Mouse (Mus musculus) gastrocnemius, postnatal 4 days (tissue): ENCODE data around the gene Galr2. TPM values are rescaled to one million over a fixed set of nuclear protein-coding genes. Genes with fewer than 3 reads are reported as not detected.

Experiments
- DNase-seq, 2 experiments: peaks; one replicate each; pipeline ENCODE4 v3.0.0; 2021 to 2022; ENCODE audit warnings: low spot score in 2 of 2, mixed read lengths in 2 of 2
- total RNA-seq, 2 experiments: library from RNA; stranded (reverse); gene quantifications; 2 replicates each; pipeline ENCODE4 v1.2.3; 2021

Galr2 gene
- total RNA-seq, 2 experiments from 2014 or later = 0.37 to 0.75 TPM

GRCm38 (mm10) chr11:116306126-116306982 is 25.6 kb downstream of the Galr2 start:
- DNase-seq = peak; percentile 87 to 95

- DNase-seq = no peak
Measured at GRCm38 (mm10) chr11:116307019-116307725, 26.4 kb downstream of the Galr2 start, which contains the start of gene Exoc7. Gene Exoc7, minus strand, starts transcription at chr11:116307233.

- no peak for DNase-seq
Measured at GRCm38 (mm10) chr11:116307762-116308531, 27.2 kb downstream of the Galr2 start.

GRCm38 (mm10) chr11:116309601-116310000 is 28.9 kb downstream of the Galr2 start:
- no peak for DNase-seq

GRCm38 (mm10) chr11:116311169-116311568 is 30.4 kb downstream of the Galr2 start:
- peak in 1 of 2 experiments; percentile 50 for DNase-seq

GRCm38 (mm10) chr11:116312359-116312758 is 31.6 kb downstream of the Galr2 start:
- no peak for DNase-seq

GRCm38 (mm10) chr11:116318719-116319659 is 38.2 kb downstream of the Galr2 start:
- peak; percentile 91 for DNase-seq

- no peak for DNase-seq
Measured at GRCm38 (mm10) chr11:116326963-116327603, 46.3 kb downstream of the Galr2 start.

- DNase-seq = peak in 1 of 2 experiments; percentile 44
Measured at GRCm38 (mm10) chr11:116329314-116330210, 48.8 kb downstream of the Galr2 start.

GRCm38 (mm10) chr11:116330211-116330518 is 49.4 kb downstream of the Galr2 start:
- no peak for DNase-seq

- no peak for DNase-seq
Measured at GRCm38 (mm10) chr11:116332232-116332982, 51.7 kb downstream of the Galr2 start.

- DNase-seq = no peak
Measured at GRCm38 (mm10) chr11:116332983-116333270, 52.2 kb downstream of the Galr2 start.

Other genes starting within 250 kb of the Galr2 start
- gene Unc13d, start 203.0 kb upstream of the Galr2 start, total RNA-seq = 1 to 10 TPM; 1.1 to 2.0 TPM
- gene Wbp2, start 193.9 kb upstream of the Galr2 start, total RNA-seq = 10 to 100 TPM; 63.0 to 63.4 TPM
- gene Trim47, start 153.7 kb upstream of the Galr2 start, total RNA-seq = 10 to 100 TPM; 48.1 to 48.8 TPM
- 1 to 10 TPM; 4.2 to 4.6 TPM for gene Trim65, start 149.8 kb upstream of the Galr2 start, total RNA-seq
- gene Mrpl38, start 142.1 kb upstream of the Galr2 start, total RNA-seq = 10 to 100 TPM; 47.0 to 50.6 TPM
- gene Fbf1, start 112.8 kb upstream of the Galr2 start, total RNA-seq = 10 to 100 TPM; 26.6 to 27.5 TPM
- gene Ten1, start 82.1 kb upstream of the Galr2 start, total RNA-seq = 10 to 100 TPM; 29.2 to 38.6 TPM
- 10 to 100 TPM; 45.6 to 47.5 TPM for gene Acox1, start 81.9 kb upstream of the Galr2 start, total RNA-seq
- under 1 TPM; 0.41 to 0.47 TPM for gene Evpl, start 42.9 kb upstream of the Galr2 start, total RNA-seq
- gene Srp68, start 6.7 kb upstream of the Galr2 start, total RNA-seq = 10 to 100 TPM; 94.2 to 94.6 TPM
- gene Exoc7, start 26.3 kb downstream of the Galr2 start, total RNA-seq = 10 to 100 TPM; 87.9 to 99.9 TPM
- gene Foxj1, start 54.5 kb downstream of the Galr2 start, total RNA-seq = under 1 TPM; 0.29 to 0.31 TPM
- 10 to 100 TPM; 32.8 to 37.3 TPM for gene Rnf157, start 132.1 kb downstream of the Galr2 start, total RNA-seq
- gene Ubald2, start 153.2 kb downstream of the Galr2 start, total RNA-seq = 10 to 100 TPM; 44.6 to 45.1 TPM
- gene Qrich2, start 185.3 kb downstream of the Galr2 start, total RNA-seq = under 1 TPM; 0.02 to 0.10 TPM
- 10 to 100 TPM; 43.3 to 49.6 TPM for gene Prpsap1, start 213.3 kb downstream of the Galr2 start, total RNA-seq
- 1 to 10 TPM; 4.0 TPM for gene Sphk1, start 250.0 kb downstream of the Galr2 start, total RNA-seq